Mouse (Mus musculus) frontal cortex, adult (tissue): ENCODE measurements around the gene 1110051M20Rik.
A peak's percentile ranks its signal among the peaks of the same experiment; 100 is the strongest.

Source experiments
- ATAC-seq: cut with Nextera tagmentation; 2 replicates; pipeline ENCODE4 v1.9.2; 2017; ENCODE audit warnings: mild to moderate bottlenecking, moderate library complexity, mixed read lengths; ENCODE audit not compliant: low TSS enrichment

The 1110051M20Rik gene

DNA sequence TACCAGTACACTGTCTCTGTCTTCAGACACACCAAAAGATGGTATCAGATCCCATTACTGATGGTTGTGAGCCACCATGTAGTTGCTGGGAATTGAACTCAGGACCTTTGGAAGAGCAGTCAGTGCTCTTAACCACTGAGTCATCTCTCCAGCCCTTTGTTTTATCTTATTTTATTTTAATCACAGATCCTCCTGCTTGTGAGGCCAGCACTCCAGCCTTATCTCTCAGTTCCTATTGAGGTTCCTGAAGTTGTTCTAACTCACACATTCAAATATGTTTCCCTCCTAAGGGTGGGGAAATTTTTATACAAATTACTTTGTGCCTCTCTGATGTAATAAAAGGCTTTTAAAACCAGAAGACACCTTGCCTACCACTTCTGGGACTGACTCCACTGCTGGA, 137.9 kb downstream of the 1110051M20Rik start:
- ATAC-seq: no peak

DNA sequence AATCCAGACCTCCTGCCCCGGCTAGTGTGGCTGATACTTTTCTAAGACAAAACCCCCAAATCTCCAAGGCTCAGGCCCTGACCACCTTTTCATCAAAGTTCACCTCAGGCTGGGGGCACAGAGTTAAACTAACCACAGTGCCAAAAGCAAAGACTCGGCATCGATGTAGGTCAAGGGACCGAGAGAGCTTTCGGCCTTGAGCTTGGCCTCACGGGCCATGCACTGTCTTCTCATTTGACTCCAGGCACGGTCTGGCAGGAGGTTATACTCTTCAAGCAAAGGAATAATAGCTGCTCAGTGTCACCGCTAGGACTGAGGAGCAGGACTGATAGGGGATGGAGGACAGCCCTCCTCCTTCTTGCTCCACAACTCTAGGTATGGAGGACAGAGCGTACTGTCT, 138.6 kb downstream of the 1110051M20Rik start:
- no peak for ATAC-seq

DNA sequence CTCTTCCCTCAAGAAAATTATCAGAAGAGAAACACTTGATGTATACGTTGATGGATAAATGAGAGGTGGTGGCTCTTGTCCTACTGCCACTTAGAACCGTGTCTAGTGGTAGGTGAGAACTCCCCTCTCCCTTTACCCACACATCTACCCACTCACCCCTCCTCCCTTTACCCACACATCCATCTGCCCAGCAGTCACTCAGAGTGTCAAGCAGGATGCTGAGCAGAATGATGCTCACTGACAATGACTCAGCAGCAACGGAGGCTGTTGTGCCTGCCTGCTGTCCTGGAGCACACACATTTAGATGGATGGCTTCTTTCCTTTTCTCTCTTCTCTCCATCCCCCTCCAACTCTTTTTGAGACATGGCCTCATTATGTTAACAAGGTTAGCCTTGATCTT, 141.7 kb downstream of the 1110051M20Rik start:
- ATAC-seq: peak; percentile 88

DNA sequence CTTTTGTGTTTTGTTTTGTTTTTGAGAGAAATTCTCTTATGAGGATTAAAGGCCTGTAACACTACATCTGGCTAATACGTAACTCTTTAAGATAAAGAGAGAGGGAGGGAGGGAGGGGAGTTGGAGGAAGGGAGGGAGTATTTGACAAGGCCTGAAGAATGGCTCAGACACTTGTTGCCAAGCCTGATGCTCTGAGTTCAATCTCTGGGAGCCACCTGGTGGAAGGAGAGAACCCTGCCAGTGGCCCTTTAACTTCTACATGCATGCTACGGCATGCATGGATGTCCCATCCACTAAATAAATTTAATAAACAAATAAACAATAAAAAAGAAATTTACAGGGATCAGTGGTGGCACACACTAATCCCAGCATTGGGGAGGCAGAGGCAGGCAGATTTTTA, 142.7 kb downstream of the 1110051M20Rik start:
- no peak for ATAC-seq

DNA sequence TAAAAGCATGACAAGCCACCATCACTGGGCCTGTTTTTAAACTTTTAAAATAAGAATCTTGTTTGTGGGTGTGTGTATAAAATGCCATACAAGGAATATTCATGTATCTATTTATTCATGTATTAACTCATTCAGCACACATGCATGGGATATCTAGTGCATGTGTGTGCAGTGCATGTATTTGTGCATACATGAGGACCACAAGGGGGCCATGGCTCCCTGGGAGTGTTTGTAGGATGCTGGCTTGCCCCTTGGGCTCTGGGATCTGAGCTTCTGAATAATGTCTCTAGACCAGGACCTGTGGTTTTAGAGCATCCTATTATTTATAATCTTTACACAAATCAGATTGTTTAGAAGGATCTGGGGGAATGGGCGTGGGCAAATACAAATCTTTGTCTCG, 143.7 kb downstream of the 1110051M20Rik start:
- no peak for ATAC-seq

DNA sequence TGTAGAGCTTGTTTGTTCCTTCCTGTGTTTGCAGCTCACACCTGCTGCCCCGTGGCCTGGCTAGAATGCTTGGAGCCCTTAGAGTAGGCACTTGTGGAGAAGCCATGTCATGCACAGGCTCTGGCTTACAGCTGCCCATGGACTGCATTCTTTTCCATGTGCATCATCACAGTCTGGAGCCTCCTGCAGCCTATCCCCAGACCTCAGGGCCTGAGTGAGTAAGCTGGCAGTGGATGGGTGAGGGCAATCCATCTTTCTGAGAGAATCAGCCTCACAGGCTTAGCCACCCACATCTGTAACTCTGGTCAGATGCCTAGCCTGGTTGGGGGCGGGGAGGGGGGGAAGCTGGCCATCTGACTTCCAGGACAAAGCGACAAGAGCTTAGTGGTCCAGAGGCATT, 145.3 kb downstream of the 1110051M20Rik start:
- ATAC-seq: no peak

DNA sequence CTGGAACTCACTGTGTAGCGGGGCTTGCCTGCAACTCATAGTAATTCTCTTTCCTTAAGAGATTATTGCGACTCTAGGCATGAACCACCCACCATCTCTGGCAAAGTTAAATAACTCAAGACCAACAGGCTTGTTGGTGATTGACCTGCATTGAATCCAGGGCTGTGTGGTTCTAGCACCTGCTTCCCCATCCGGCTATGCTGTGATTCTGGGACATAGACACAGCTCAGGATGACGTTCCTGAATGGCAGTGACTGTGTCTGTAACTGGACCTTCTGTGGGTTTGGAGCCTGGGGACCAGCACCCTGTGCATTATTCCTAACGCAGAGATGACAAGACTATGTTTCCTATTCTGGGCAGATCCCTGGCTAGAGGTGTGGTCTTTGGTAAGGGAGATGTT, 148.6 kb downstream of the 1110051M20Rik start:
- ATAC-seq: no peak

DNA sequence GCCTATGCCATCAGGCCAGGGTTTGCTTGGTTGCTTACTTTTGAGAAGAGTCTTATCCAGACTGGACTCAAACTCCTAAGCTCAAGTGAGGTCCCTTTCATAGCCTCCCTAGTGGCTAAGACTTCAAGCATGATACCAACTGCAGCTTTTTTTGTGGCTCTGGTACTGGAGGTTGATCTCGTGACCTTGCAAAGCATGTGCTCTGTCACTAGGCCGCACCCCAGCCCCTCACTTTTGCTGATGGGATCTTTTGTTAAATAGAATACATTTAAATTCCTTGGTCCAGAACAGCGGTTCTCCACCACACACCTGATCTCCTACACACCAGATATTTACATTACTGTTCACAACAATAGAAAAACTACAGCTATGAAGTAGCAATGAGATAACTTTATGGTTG, 150.3 kb downstream of the 1110051M20Rik start:
- ATAC-seq: no peak

DNA sequence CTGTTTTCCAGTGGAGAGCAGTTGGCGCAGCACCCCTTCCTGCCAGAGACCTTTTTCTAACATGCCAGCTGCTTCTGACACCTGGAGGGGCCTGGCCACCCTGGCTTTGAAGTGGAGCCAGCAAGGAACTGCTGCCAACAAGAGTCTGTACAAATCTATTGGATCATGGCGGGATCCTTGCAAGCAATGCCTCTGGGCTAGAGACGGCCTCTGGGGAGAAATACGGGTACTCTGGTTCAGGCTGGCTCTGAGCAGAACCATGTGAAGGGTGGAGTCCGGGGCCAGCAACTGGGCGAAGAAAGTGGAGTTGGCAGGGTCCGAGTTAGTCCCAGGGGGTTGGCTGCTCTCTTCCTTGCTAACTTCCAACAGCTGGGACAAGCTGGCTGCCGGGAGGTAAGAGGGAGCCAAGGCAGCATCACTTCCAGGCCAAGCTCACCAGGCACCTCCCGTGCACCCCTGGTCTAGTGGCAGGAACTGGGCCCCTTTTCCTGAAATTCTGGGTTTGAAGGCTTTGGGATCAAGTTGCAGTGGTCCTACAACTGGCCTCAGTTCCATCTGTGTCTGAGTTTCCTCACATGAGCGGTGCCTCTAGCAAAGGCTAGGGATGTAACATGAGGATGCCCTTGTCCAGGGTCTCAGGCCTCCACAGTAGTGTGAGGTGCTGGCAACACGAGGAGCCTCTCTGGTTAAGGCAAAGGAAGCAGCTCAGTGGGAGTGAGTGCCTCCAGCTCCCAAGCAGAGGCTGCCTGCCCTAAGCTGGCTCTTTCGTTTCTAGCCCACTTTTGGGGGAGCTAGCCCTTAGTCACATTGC, 153.1 kb downstream of the 1110051M20Rik start:
- 0 out of 2 replicates have a peak, but pooled peaks have one; percentile 52 for ATAC-seq

DNA sequence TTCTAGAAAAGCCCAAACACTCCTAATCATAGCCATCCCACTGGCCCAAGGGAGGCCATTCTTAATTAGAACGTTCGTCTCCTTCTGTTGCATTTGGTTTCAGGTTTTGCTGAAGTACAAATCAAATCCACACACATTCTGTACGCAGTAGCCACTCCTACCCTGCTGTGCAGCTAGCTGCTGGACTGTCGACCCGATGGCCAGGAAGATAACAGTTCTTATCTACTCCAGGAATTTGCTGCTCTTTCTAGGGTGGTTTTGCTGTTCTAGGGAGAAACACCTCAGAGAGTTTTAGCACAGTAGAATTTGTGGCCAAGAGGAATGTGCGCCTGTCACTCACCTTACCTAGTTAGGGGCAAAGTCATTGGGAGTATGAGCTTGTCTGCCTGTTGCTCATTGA, 156.9 kb downstream of the 1110051M20Rik start:
- no peak for ATAC-seq

DNA sequence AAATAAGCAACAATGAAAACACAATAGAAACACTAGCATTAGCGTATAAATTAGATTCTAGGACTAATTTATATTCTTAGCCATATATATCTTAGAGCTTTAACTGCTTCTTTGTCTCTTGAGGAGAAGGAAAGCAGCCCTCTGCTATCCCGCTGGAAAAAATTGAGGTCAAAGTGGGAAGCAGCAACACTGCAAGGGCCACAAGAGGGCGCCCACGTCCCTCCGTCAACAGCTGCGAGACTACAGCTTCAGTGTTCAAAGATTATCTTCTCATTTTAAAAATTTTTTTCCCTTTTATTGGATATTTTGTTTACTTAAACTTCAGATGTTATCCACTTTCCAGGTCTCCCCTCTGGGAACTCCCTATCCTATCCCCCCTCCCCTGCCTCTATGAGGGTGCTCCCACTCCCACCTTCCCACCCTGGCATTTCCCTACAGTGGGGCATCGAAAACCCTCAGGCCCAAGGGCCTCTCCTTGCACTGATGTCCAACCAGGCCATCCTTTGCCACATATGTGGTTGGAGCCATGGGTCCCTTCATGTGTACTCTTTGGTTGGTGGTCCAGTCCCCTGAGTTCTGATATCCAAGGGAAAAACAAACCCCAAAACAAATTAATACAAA, 158.5 kb downstream of the 1110051M20Rik start:
- peak; percentile 58 for ATAC-seq

DNA sequence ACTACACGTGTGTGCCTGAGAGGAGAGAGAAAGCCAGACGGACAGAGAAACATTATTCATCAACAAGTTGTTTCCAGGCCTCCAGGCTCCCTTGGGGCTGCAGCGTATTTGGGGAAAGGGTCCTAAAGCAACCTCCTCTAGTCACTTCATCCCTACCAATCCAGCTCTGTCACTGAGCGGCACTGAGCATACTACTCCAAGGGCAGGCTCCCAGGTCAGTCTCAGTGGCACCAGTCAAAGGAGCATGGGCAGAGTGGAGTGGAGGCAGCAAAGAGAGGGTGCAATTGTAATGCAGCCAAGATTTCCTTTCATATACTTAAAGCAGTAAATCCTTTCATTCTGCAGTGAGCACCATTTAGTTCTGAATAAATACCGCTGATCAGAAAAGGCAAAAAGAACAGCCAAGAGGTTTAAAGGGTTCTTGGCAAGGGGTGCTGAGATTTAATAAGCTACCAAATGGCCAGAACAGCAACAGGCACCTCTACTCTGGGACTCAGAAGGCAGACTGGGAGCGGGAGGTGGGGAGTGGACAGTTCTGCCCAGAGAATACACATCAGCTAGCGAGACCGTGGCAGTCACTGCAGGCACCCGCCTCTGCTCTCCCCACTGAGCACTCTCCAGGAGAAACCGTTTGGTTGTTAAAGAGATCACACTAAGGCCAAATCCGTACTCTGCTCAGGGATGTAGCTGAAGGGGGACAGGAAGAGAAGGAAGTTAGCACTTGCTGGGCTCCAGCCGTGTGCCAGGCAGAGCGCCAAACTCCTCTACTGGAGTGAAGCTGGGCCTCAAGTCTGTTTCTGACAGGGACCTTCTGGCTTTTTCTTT, 159.9 kb downstream of the 1110051M20Rik start:
- peak; percentile 64 for ATAC-seq

DNA sequence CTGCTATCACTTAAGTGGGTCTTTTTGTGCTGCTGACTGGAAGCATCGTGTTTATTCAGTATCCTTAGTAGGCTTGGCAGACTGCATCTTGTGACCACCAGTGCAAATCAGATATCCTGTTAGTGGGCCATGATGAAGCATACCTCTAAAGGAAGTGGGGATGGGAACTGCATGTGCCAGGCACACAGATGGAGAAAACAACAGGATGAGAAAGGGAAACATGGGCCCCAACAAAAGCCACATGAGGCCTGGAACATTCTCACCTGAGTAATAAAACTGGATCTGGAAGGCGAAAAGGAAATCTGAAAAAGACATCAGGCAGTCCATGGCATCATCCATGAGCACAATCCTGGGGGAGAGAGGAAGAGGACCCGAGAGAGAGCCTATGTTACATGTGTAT, 160.5 kb downstream of the 1110051M20Rik start:
- ATAC-seq: no peak

DNA sequence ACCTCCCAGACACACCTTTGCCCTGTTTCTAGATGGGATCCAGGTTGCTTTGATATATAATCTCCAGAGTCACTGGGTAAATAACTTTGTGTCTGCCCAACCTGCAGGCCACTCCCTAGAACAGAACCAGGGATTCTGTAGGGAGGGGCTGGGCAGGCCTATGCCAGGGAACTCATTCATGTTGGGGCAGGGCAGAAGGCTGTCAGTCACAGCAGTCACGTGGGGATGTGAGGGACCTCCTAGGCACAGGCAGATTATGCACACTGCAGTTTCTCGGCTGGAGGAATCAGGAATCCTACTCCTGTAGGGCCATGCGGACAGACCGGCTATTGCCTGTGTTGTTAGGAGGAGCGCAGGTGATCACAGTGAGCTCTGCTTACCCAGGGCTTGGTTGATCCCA, 163.1 kb downstream of the 1110051M20Rik start:
- no peak for ATAC-seq

DNA sequence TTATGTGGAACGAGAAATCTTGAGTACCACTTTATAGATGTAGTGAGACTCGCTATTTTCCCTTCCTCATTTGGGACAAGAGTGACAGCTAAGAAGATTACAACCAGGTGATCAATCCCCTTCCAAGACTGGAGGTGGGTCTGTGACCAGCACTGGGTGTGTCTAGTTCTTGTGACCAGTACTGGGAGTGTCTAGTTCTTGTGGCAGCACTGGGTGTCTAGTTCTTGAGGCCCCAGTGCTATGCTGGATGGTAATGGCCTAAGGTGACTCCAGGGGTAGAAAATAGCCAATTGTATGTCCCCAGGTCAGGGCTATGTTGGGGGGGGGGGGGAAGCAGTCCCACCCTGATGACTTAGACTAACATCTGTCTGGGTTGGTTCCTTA, 165.1 kb downstream of the 1110051M20Rik start:
- ATAC-seq: no peak

DNA sequence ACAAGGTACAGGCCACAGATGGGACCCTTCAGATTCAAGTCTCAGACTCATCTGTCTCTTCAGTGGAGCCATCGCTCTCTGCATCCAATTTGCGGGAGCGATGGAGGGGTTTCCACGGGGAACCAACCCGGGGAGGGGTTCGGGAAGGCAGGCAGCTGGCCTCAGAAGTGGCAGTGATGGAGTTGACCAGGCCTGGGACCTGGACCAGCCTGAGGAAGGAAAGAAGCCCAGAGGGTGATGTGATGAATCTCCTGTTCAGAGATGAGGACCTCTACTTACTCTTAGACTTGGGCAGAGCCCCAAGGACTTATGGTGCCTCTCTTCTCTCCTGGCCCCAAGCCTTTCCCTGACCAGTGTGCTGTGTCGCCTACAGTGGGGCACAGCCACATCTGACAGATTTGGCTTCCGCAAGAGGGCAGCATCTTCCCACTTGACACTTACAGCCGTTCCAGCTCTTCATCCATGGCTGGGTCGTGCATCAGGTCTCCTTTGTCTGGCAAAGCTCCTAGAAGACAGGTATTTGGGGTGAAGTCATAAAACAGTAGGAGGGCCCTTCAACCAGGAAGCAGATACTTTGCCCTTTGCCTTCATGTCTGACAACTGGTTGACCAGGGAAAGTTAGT, 165.6 kb downstream of the 1110051M20Rik start:
- peak; percentile 44; the same call in 1 of the 2 replicates for ATAC-seq

DNA sequence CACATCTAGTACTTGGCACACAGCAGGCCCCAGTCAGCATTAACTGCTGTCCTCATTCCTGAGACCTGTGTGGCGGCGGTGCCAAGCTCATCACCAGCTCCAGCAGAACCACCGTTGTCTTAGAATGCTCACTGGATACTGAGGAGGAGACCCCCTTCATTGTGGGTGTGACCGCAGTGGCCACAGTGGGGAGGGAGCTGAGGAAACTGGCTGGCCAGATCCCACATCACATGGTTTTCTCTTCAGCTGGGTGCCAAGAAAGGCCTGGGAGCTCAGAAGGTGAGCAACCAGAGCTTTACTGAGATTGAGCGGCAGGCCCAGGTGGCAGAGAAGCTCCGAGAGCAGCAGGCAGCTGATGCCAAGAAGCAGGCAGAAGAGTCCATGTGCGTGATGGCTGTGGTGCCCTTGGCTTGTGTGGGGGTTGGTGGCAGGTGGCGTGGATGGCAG, 174.8 kb downstream of the 1110051M20Rik start:
- ATAC-seq: no peak

DNA sequence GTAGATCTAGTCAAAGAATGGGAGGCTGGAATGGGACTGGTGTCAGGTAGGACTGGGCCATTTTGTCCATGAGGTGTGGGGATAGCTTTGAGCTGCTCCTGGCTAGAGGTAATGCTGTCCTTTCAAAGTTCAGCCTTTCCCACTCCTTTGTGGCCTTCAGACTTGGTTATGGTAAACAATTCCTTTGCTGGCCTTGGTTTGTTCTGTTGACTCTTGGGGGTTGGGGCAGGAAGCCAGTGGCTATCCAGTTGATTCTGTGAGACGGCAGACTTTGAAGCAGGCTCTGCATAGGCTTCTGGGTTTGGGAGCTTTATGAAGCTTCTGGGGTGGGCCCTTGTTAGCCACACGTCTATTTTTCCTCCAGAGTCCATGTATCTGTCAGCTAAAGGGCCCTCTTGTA, 175.8 kb downstream of the 1110051M20Rik start:
- ATAC-seq: no peak

DNA sequence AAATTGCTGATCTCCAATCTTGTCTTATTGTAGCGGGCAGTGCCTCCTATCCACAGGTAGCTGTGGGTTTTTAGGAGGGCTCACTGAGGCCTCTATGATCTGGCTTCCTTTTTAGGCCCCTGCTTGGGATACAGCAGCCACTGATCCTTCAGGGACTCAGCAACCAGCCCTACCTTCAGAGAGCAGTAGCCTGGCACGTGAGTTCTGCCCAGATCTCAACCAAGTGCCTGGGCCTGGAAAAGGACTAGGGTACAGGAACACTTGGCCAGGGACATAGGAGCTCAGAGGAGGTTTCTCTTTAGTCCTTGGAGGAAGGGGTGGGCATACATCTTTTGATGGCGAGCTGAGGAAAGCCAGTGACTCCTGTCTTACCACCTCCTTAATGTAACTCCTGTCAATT, 176.5 kb downstream of the 1110051M20Rik start:
- no peak for ATAC-seq

DNA sequence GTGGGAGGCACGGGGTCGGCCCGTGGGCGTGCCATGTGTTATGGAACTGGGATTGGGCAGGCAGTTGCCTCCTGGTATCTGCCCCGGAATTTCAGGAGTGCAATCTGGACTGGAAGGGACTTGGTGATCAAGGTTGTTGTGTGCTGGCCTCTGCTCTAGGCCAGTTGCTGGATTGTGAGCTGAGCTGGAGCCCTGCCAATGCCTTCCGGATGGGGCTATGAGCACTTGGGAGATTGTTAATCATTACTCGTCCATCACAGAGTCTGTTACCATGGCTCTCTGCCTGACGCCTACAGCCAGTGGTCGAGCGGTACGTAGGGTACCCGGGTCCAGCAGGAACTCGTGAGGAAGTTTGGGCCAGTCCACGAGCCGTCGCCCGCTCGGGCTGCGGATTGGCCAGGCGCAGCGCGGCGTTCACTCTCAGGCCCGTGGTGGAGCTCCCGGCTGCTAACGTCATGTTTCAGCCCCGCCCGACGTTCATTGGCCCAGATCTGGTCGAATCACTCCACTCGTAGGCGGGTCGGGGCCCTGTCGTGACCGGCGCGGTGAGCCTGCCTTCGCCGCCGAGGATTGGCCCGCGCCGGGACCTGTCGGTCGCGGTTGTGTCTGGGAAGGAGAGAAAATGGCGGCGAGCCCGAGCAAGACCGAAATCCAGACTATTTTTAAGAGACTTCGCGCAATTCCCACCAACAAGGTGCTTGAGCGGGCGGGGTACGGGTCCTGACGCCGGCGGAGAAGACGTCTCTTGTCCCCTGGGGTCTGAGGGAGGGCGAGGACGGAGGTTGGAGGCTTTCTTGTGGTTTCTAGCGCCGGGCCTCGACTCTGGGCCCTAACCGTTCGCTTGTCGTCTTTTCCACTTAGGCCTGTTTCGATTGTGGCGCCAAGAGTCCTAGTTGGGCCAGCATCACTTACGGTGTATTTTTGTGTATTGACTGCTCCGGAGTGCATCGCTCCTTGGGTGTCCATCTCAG, 179.5 kb downstream of the 1110051M20Rik start, which contains the start of gene Arfgap2:
Arfgap2 (plus strand) TSS at position 264 of the 971 bp plus-strand sequence.
- peak; percentile 95 for ATAC-seq
